Mouse (Mus musculus) yolk sac, embryonic 10.5 days (tissue): ENCODE measurements around the gene Pdia4.
"Not testable (repeated sequence)": the region's sequence is repeated elsewhere in the genome, so short reads cannot be mapped to it uniquely, and the experiment has no call there.

ENCODE experiments used
- DNase-seq: peaks from one replicate; pipeline ENCODE4 v3.0.0-alpha.2; 2017; ENCODE audit warnings: low spot score

Gene Pdia4

GRCm38 (mm10) chr6:47759406-47759805 is 53.8 kb downstream of the Pdia4 start:
- DNase-seq, result not testable (repeated sequence)

- DNase-seq, result not testable (repeated sequence)
These were observed 55.4 kb downstream of the Pdia4 start for GRCm38 (mm10) chr6:47757849-47758248.

GRCm38 (mm10) chr6:47757429-47757828 is 55.8 kb downstream of the Pdia4 start:
- not testable (repeated sequence) for DNase-seq

GRCm38 (mm10) chr6:47753144-47753543 is 60.1 kb downstream of the Pdia4 start:
- not testable (repeated sequence) for DNase-seq

GRCm38 (mm10) chr6:47748306-47748705 is 64.9 kb downstream of the Pdia4 start:
- DNase-seq, result not testable (repeated sequence)

- DNase-seq, result not testable (repeated sequence)
These were observed 65.3 kb downstream of the Pdia4 start for GRCm38 (mm10) chr6:47747886-47748285.
